8 mouse cellular contexts compared by ENCODE assay signal in the genomic region with DNA sequence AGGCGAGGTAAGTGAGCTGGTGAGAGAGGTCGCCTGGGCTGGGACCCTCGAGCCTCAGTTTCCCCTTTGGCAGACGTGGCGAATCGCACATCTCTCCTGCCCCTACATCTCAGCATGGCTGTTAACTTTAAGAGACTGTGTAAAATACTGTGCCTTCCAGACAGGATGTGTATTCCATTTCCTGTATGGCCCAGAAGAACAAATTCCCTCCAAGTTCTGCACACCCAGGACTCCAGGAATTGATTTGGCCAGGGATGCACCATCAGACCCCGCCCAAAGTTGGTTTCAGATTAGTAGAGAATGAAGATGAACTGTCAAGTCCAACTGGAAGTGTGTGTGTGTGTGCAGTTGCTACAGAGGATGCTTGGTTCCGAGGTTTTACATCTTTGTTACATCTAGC. TPM values are rescaled to one million over a fixed set of nuclear protein-coding genes. Genes with fewer than 3 reads are reported as not detected.
A peak's percentile ranks its signal among the peaks of the same experiment; 100 is the strongest.
DNase-seq lines count a peak whose midpoint lies in the region; ATAC-seq and TF ChIP-seq lines count a peak whose summit lies in the region.

No protein-coding gene starts in this region.

- H3K9ac ChIP-seq in kidney, postnatal 0 days (ENCODE audit: low read depth, low read length): peak overlapping the region; percentile 72
- peak overlapping the region; percentile 93 for H3K9ac ChIP-seq in hindbrain, embryonic 16.5 days (ENCODE audit: low read depth, low read length)
- H3K9ac ChIP-seq in midbrain, embryonic 13.5 days (replicated peaks): peak overlapping the region; percentile 90

- H3K27me3 ChIP-seq in kidney, postnatal 0 days (ENCODE audit: insufficient read depth, low read length): no peaks in the 10 kb centered on the region
- H3K27me3 ChIP-seq in hindbrain, embryonic 16.5 days (replicated peaks; ENCODE audit: control insufficient read depth, insufficient read depth, low read length): no peaks in the 10 kb centered on the region
- no peaks in the 10 kb centered on the region for H3K27me3 ChIP-seq in midbrain, embryonic 13.5 days

- H3K27ac ChIP-seq in kidney, postnatal 0 days: peak overlapping the region; percentile 83
- H3K27ac ChIP-seq in brown adipose tissue, adult 24 weeks (replicated peaks; ENCODE audit: low read depth, low read length): peak overlapping the region; percentile 37
- peak overlapping the region; percentile 89 for H3K27ac ChIP-seq in hindbrain, embryonic 16.5 days (ENCODE audit: low read depth, low read length)
- H3K27ac ChIP-seq in midbrain, embryonic 13.5 days: peak overlapping the region; percentile 88

- intact Hi-C loops in left cerebral cortex, postnatal 36 days (cut with DNase I): no loop called here

- H3K4me1 ChIP-seq in kidney, postnatal 0 days (replicated peaks; ENCODE audit: insufficient read depth, low read length): peaks cover 11% of the 10 kb centered on the region; the same call in 1 of the 2 replicates
- H3K4me1 ChIP-seq in brown adipose tissue, adult 24 weeks (ENCODE audit: control insufficient read depth, insufficient read depth, insufficient read length, low read length): peaks cover 5% of the 10 kb centered on the region
- peaks cover 19% of the 10 kb centered on the region for H3K4me1 ChIP-seq in hindbrain, embryonic 16.5 days (ENCODE audit: control insufficient read depth, insufficient read depth, low read depth, low read length)
- peaks cover 25% of the 10 kb centered on the region for H3K4me1 ChIP-seq in midbrain, embryonic 13.5 days (replicated peaks)

- H3K4me2 ChIP-seq in kidney, postnatal 0 days (ENCODE audit: low read length): peak overlapping the region; percentile 61
- peak overlapping the region; percentile 91 for H3K4me2 ChIP-seq in hindbrain, embryonic 16.5 days (ENCODE audit: low read length)
- H3K4me2 ChIP-seq in midbrain, embryonic 13.5 days (replicated peaks): peak overlapping the region; percentile 87

- peak overlapping the region; percentile 57 for H3K4me3 ChIP-seq in kidney, postnatal 0 days (replicated peaks; ENCODE audit: low read depth, low read length)
- H3K4me3 ChIP-seq in brown adipose tissue, adult 24 weeks (ENCODE audit: insufficient read depth, low read depth, low read length): peak overlapping the region; percentile 78
- peak overlapping the region; percentile 93 for H3K4me3 ChIP-seq in hindbrain, embryonic 16.5 days (ENCODE audit: low read length)
- peak overlapping the region; percentile 82 for H3K4me3 ChIP-seq in midbrain, embryonic 13.5 days (replicated peaks)

- peak; percentile 49 for DNase-seq in kidney, postnatal 0 days (ENCODE audit: low spot score)
- no peak for DNase-seq in kidney, postnatal 25 days
- DNase-seq in right cerebral cortex, postnatal 25 days: no peak
- no peak for DNase-seq in left cerebral cortex, postnatal 36 days (ENCODE audit: low spot score in 2 of 2)
- DNase-seq in spleen, postnatal 14 days (ENCODE audit: low spot score in 2 of 2): no peak

- 7% methylated on average over 8 of the region's 8 CpGs for WGBS in kidney, postnatal 0 days
- WGBS in hindbrain, embryonic 16.5 days: 5% methylated on average over 8 of the region's 8 CpGs
- WGBS in midbrain, embryonic 13.5 days: 14% methylated on average over 8 of the region's 8 CpGs

- no peaks in the 10 kb centered on the region for H3K9me3 ChIP-seq in kidney, postnatal 0 days (replicated peaks; ENCODE audit: low read length)
- H3K9me3 ChIP-seq in hindbrain, embryonic 16.5 days (ENCODE audit: control insufficient read depth, low read length): no peaks in the 10 kb centered on the region
- no peaks in the 10 kb centered on the region for H3K9me3 ChIP-seq in midbrain, embryonic 13.5 days

- H3K36me3 ChIP-seq in kidney, postnatal 0 days (ENCODE audit: insufficient read depth, low read length): peaks cover 18% of the 10 kb centered on the region
- peaks cover 6% of the 10 kb centered on the region; the same call in 1 of the 2 replicates for H3K36me3 ChIP-seq in hindbrain, embryonic 16.5 days (ENCODE audit: control insufficient read depth, insufficient read depth, low read length)
- peaks cover 15% of the 10 kb centered on the region for H3K36me3 ChIP-seq in midbrain, embryonic 13.5 days

- no peak for TF ChIP-seq CTCF in kidney, postnatal 0 days (IDR thresholded peaks at IDR 0.05; ENCODE audit: low read depth)

- no peak for ATAC-seq in kidney, postnatal 0 days (replicated peaks; ENCODE audit: low FRiP score, low read depth)
- ATAC-seq in hindbrain, embryonic 16.5 days: no peak
- no peak for ATAC-seq in midbrain, embryonic 13.5 days

RNA-seq across cellular contexts. Expression of a gene that starts 0.6 kb away (rescaled TPM):
- 72.3 and 79.6 TPM in 2 replicates for polyA plus RNA-seq in kidney, postnatal 0 days (2015; fragmentation: Nextera tagmentation; extraction: Ambion mirVana)
- polyA plus RNA-seq in brown adipose tissue, adult 24 weeks (2012; ENCODE audit: insufficient read depth, insufficient read length, missing spikeins): 35.5 and 37.1 TPM in 2 replicates
- polyA plus RNA-seq in hindbrain, embryonic 16.5 days (2015; fragmentation: Nextera tagmentation; extraction: Ambion mirVana): 101 TPM in 2 replicates
- 116 and 131 TPM in 2 replicates for polyA plus RNA-seq in midbrain, embryonic 13.5 days (2015; fragmentation: Nextera tagmentation; extraction: Ambion mirVana)
- total RNA-seq in left cerebral cortex, postnatal 36 days (2021): 10 to 100 TPM; 58.8 to 69.1 TPM

RNA-seq across cellular contexts. Expression of a gene that starts 59.2 kb away (rescaled TPM):
- polyA plus RNA-seq in kidney, postnatal 0 days (2015; fragmentation: Nextera tagmentation; extraction: Ambion mirVana): 8.7 and 9.6 TPM in 2 replicates
- 5.2 and 9.2 TPM in 2 replicates for polyA plus RNA-seq in brown adipose tissue, adult 24 weeks (2012; ENCODE audit: insufficient read depth, insufficient read length, missing spikeins)
- 10.6 and 11.1 TPM in 2 replicates for polyA plus RNA-seq in hindbrain, embryonic 16.5 days (2015; fragmentation: Nextera tagmentation; extraction: Ambion mirVana)
- 13.9 and 14.0 TPM in 2 replicates for polyA plus RNA-seq in midbrain, embryonic 13.5 days (2015; fragmentation: Nextera tagmentation; extraction: Ambion mirVana)
- total RNA-seq in left cerebral cortex, postnatal 36 days (2021): 10 to 100 TPM in 1 of 2 experiments, 1 to 10 TPM in 1; 9.0 to 10.5 TPM

Comparison
In these comparisons a context has a peak if more than half of its experiments do, and no peak if none do; other contexts are left out.
1. H3K27ac ChIP-seq: peak in every context shown above with its lines; median percentile 89 in hindbrain, embryonic 16.5 days; 88 in midbrain, embryonic 13.5 days; 83 in kidney, postnatal 0 days; 37 in brown adipose tissue, adult 24 weeks.